21 mouse cellular contexts compared by ENCODE assay signal in genomic region chr4:44042429-44042828, GRCm38 (mm10). TPM values are rescaled to one million over a fixed set of nuclear protein-coding genes. Genes with fewer than 3 reads are reported as not detected.
"Had no signal": no experiment of that assay in that cellular context is flagged by ENCODE, and none has a peak within 500 bp of the region (broad histone marks: within the 10 kb centered on the region; RNA-seq: fewer than 3 reads in every experiment).

No protein-coding gene starts in this region.

- H3K27me3 ChIP-seq: megakaryocyte, embryonic 14.5 days; neural tube, embryonic 12.5 days; stomach, embryonic 15.5 days had no signal

- H3K4me3 ChIP-seq: megakaryocyte, embryonic 14.5 days; midbrain, embryonic 13.5 days; midbrain, embryonic 15.5 days; neural tube, embryonic 12.5 days; stomach, embryonic 15.5 days had no signal

- H3K27ac ChIP-seq: macrophage; midbrain, embryonic 13.5 days; midbrain, embryonic 15.5 days; neural tube, embryonic 12.5 days; stomach, embryonic 15.5 days had no signal

- H3K4me2 ChIP-seq: lung, embryonic 14.5 days; midbrain, embryonic 11.5 days; midbrain, embryonic 13.5 days; midbrain, embryonic 15.5 days; neural tube, embryonic 12.5 days; stomach, embryonic 15.5 days had no signal

- H3K9ac ChIP-seq: lung, embryonic 14.5 days; midbrain, embryonic 13.5 days; midbrain, embryonic 15.5 days; neural tube, embryonic 12.5 days; stomach, embryonic 15.5 days had no signal

- DNase-seq: lung, adult 18-20 months; lung, embryonic 14.5 days; lung, postnatal 10 days; right cerebral cortex, postnatal 14 days; thymus, adult 18-20 months; thymus, postnatal 14 days; thymus, postnatal 36 days had no signal

- H3K4me1 ChIP-seq: megakaryocyte, embryonic 14.5 days; midbrain, embryonic 13.5 days; midbrain, embryonic 15.5 days; neural tube, embryonic 12.5 days; stomach, embryonic 15.5 days had no signal

- ATAC-seq: midbrain, embryonic 13.5 days; midbrain, embryonic 15.5 days had no signal

- H3K9me3 ChIP-seq: megakaryocyte, embryonic 14.5 days; midbrain, embryonic 13.5 days; midbrain, embryonic 15.5 days; neural tube, embryonic 12.5 days; stomach, embryonic 15.5 days had no signal

RNA-seq across cellular contexts. Expression of gene Ccin, which starts 59.1 kb away (rescaled TPM):
- total RNA-seq: megakaryocyte progenitor cell, adult 5-6 weeks; monocyte, adult 5-6 weeks had no signal
- polyA plus RNA-seq: liver, embryonic 16.5 days; lung, embryonic 14.5 days; lung, embryonic 16.5 days; macrophage; midbrain, embryonic 11.5 days; midbrain, embryonic 13.5 days; midbrain, embryonic 15.5 days; midbrain, postnatal 0 days; neural tube, embryonic 12.5 days; neural tube, embryonic 14.5 days; stomach, embryonic 15.5 days; thymus, postnatal 0 days had no signal
